Mouse (Mus musculus) spleen, adult 2 months (tissue): Measurements from ENCODE around the gene Hdac5.

Experiments used
- CTCF ChIP-seq: fragments of 200-500 bp; IDR thresholded peaks from 2 replicates; pipeline ENCODE4 v1.5.1; 2011; ENCODE audit warnings: mild to moderate bottlenecking, inconsistent platforms; ENCODE audit not compliant: insufficient read depth, insufficient read length, insufficient replicate concordance; ENCODE audit errors: extremely low read depth
- POLR2A ChIP-seq: fragments of 200-500 bp; IDR thresholded peaks from 2 replicates; pipeline ENCODE4 v1.6.1; 2011; ENCODE audit warnings: low read depth, low read length, inconsistent platforms

GRCm38 (mm10) chr11:102257514-102257913, 27.5 kb upstream of the Hdac5 start:
- TF ChIP-seq CTCF (peak; percentile 16; the same call in 1 of the 2 replicates), POLR2A (no peak)
